Mouse (Mus musculus) lung, adult 2 months (tissue): ENCODE data around the gene Musk.

Source experiments
- CTCF ChIP-seq: fragments of 200-500 bp; IDR thresholded peaks from 2 replicates; pipeline ENCODE4 v1.5.1; 2011; ENCODE audit warnings: mild to moderate bottlenecking, low read length, control low read depth; ENCODE audit not compliant: insufficient read depth
- POLR2A ChIP-seq: fragments of 200-500 bp; IDR thresholded peaks from 2 replicates; pipeline ENCODE4 v1.6.1; 2011; ENCODE audit warnings: low read depth, mild to moderate bottlenecking, control low read depth, low read length, borderline replicate concordance; ENCODE audit errors: extremely low read depth

GRCm38 (mm10) chr4:58275261-58275895 lies 10.4 kb upstream of the Musk start:
- no peak for TF ChIP-seq CTCF
- no peak for TF ChIP-seq POLR2A
